ENCODE assay signal across 8 mouse cellular contexts in genomic region chr1:36471181-36472105, GRCm38 (mm10). TPM values are rescaled to one million over a fixed set of nuclear protein-coding genes. Genes with fewer than 3 reads are reported as not detected.
DNase-seq lines count a peak whose midpoint lies in the region; ATAC-seq lines count a peak whose summit lies in the region.

Cnnm4 (plus strand) TSS chr1:36471620.

- DNase-seq in T-cell, adult 2 months (ENCODE audit: low spot score): peak; percentile 79
- DNase-seq in cerebellum, postnatal 36 days: peak; percentile 83 to 89
- peak; percentile 72 to 83 for DNase-seq in frontal cortex, postnatal 36 days (ENCODE audit: low spot score in 2 of 2)
- DNase-seq in left cerebral cortex, adult 11 months (ENCODE audit: low spot score): peak; percentile 70
- DNase-seq in lung, postnatal 36 days: peak; percentile 90
- DNase-seq in retina, embryonic 14.5 days (ENCODE audit: low spot score): peak; percentile 86
- peak; percentile 88 to 91 for DNase-seq in thymus, postnatal 36 days

- peak within 1 kb of the TSS; percentile 75 for H3K27ac ChIP-seq in hindbrain, embryonic 15.5 days (replicated peaks)

- H3K27me3 ChIP-seq in hindbrain, embryonic 15.5 days: no peaks in the 10 kb centered on the region

- H3K4me1 ChIP-seq in hindbrain, embryonic 15.5 days (replicated peaks): peaks cover 59% of the 10 kb centered on the region

- peak; percentile 90 for ATAC-seq in hindbrain, embryonic 15.5 days (ENCODE audit: low FRiP score, low read depth)

- peak within 1 kb of the TSS; percentile 84 for H3K4me2 ChIP-seq in hindbrain, embryonic 15.5 days

- no peaks in the 10 kb centered on the region for H3K9me3 ChIP-seq in hindbrain, embryonic 15.5 days

- under 1% methylated on average over 77 of the region's 98 CpGs for WGBS in hindbrain, embryonic 15.5 days

- H3K9ac ChIP-seq in hindbrain, embryonic 15.5 days: peak within 1 kb of the TSS; percentile 73

- H3K36me3 ChIP-seq in hindbrain, embryonic 15.5 days: no peaks in the 10 kb centered on the region

- H3K4me3 ChIP-seq in hindbrain, embryonic 15.5 days: peak within 1 kb of the TSS; percentile 83

RNA-seq across cellular contexts. Expression of gene Cnnm4, which starts in this region (rescaled TPM):
- polyA plus RNA-seq in hindbrain, embryonic 15.5 days (2015; fragmentation: Nextera tagmentation; extraction: Ambion mirVana): 10.8 TPM in 2 replicates

Comparison
In these comparisons a context has a peak if more than half of its experiments do, and no peak if none do; other contexts are left out.
1. Peak in every context shown above with its lines: DNase-seq, ATAC-seq, H3K4me3 ChIP-seq and H3K27ac ChIP-seq.